Mouse (Mus musculus) cerebellum, adult 2 months (tissue): ENCODE results near the gene Bach2.

Experiments used
- CTCF ChIP-seq: fragments of 200-500 bp; IDR thresholded peaks from 2 replicates; pipeline ENCODE4 v1.5.1; 2011; ENCODE audit warnings: low read depth, mild to moderate bottlenecking, control low read depth, low read length, moderate library complexity, borderline replicate concordance; ENCODE audit not compliant: insufficient read depth
- POLR2A ChIP-seq: fragments of 200-500 bp; IDR thresholded peaks from 2 replicates; pipeline ENCODE4 v1.6.1; 2011; ENCODE audit warnings: low read length, control low read depth, borderline replicate concordance; ENCODE audit not compliant: insufficient read depth

GRCm38 (mm10) chr4:32327626-32328025 lies 89.0 kb downstream of the Bach2 start:
- no peak for TF ChIP-seq CTCF
- TF ChIP-seq POLR2A, result no peak
